Mouse (Mus musculus): Measurements from ENCODE around the gene Gm29609. TPM values are rescaled to one million over a fixed set of nuclear protein-coding genes. Genes with fewer than 3 reads are reported as not detected.

The Gm29609 gene
- 1.6 and 2.1 TPM in 2 replicates for polyA plus RNA-seq (2012; rRNA removed)

DNA sequence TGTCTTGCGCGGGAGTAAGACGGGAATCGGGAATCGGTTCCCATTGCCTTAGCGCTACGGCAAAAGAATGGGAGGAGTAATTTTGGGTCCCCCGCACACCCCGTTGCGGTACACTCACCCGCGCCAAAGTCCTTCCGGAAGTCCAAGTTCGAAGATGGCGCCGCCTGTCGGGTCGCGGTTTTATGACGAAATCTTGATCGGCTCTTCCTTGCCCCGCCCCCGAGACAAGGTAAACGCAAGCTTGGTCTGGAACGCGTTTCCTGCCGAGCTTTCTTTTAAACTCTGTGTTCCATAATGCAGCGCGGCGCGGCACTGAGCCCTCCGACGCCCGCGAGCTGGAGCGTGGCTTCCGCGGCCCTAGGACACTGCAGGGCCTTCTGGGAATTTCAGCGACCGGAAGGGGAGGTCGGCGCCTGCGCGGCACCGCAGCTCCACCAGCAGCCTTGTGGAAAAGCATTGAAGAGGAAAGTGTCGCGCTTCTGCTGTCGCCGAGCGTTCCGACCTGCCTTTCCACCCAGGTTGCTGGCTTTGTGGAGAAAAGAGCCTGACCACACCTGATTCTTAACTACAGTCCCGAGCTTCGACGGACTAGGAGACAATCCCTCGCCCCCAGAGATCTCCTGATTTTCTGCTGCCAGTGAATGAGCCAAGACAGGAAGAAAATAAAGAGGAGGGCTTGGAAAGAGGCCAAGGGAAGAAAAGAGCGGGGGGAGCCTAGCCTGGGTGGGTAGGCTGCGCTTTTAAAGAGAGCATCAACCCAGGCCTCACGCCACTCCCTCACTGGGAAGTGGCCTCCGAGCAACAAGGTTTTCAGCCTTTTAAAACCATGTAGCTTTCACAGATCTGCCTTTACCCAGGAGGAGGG is at the start of gene Gm29609, which contains the start of gene Gtf3c2:
Gene Gm29609, minus strand, starts transcription at position 146 of the 865 bp plus-strand sequence.
Gene Gtf3c2, minus strand, starts transcription at position 379 of the 865 bp plus-strand sequence.
- under 1% methylated on average over 59 of the region's 59 CpGs for WGBS
- H3K4me3 ChIP-seq (ENCODE audit: insufficient read depth, low read depth, low read length), result peak within 1 kb of the TSS; percentile 82
- no peaks in the 10 kb centered on the region for H3K36me3 ChIP-seq (ENCODE audit: control insufficient read depth, insufficient read depth, low read length)
- no peak for TF ChIP-seq CTCF (conservative IDR thresholded peaks at IDR 0.05; ENCODE audit: insufficient read depth, insufficient read length, low read depth, low read length)
- peak; percentile 54 for TF ChIP-seq POLR2A (IDR thresholded peaks at IDR 0.05; ENCODE audit: low read depth, low read length)
- no peaks in the 10 kb centered on the region for H3K27me3 ChIP-seq (replicated peaks; ENCODE audit: control insufficient read depth, insufficient read depth, low read length)
- peaks cover 4% of the 10 kb centered on the region; the same call in 1 of the 2 replicates for H3K4me1 ChIP-seq (ENCODE audit: control insufficient read depth, insufficient read depth, low read length)
- DNase-seq, result peak; percentile 97
- H3K27ac ChIP-seq (ENCODE audit: insufficient read depth, low read depth, low read length), result peak within 1 kb of the TSS; percentile 89

DNA sequence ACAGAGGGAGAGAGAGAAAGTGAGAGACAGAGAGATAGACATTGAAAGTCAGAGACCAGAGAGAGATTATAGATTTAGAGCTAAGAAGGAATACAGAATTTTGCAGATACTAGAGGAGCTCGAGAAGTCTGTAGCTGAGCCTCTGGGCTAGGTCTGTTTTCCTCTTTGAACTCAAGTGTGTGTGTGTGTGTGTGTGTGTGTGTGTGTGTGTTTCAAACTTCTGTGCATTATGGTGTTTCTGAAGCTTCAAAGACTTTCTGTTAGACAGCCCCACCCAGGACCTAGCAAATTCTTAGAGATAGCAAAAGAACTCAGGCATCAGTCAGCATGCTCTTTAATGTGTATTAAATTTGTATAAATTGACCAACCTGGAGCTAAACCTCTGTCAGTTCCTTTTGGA is 46.9 kb upstream of the Gm29609 start:
- Histone ChIP-seq H3K36me3 (ENCODE audit: control insufficient read depth, insufficient read depth, low read length) (no peaks in the 10 kb centered on the region), H3K27me3 (replicated peaks; ENCODE audit: control insufficient read depth, insufficient read depth, low read length) (no peaks in the 10 kb centered on the region), H3K27ac (ENCODE audit: insufficient read depth, low read depth, low read length) (no peak overlapping the region), H3K4me1 (ENCODE audit: control insufficient read depth, insufficient read depth, low read length) (no peaks in the 10 kb centered on the region), H3K4me3 (ENCODE audit: insufficient read depth, low read depth, low read length) (no peak overlapping the region)
- 74% methylated on average over 1 of the region's 1 CpGs for WGBS
- no peak for DNase-seq
- TF ChIP-seq POLR2A (IDR thresholded peaks at IDR 0.05; ENCODE audit: low read depth, low read length), result no peak
- no peak for TF ChIP-seq CTCF (conservative IDR thresholded peaks at IDR 0.05; ENCODE audit: insufficient read depth, insufficient read length, low read depth, low read length)

GRCm38 (mm10) chr5:31222696-31223095 is 43.0 kb upstream of the Gm29609 start:
- Histone ChIP-seq H3K36me3 (ENCODE audit: control insufficient read depth, insufficient read depth, low read length) (no peaks in the 10 kb centered on the region), H3K27me3 (replicated peaks; ENCODE audit: control insufficient read depth, insufficient read depth, low read length) (no peaks in the 10 kb centered on the region), H3K4me3 (ENCODE audit: insufficient read depth, low read depth, low read length) (no peak overlapping the region), H3K27ac (ENCODE audit: insufficient read depth, low read depth, low read length) (no peak overlapping the region), H3K4me1 (ENCODE audit: control insufficient read depth, insufficient read depth, low read length) (no peaks in the 10 kb centered on the region)
- TF ChIP-seq CTCF (conservative IDR thresholded peaks at IDR 0.05; ENCODE audit: insufficient read depth, insufficient read length, low read depth, low read length) (no peak), POLR2A (IDR thresholded peaks at IDR 0.05; ENCODE audit: low read depth, low read length) (no peak)
- DNase-seq, result no peak
- WGBS, result 91% methylated on average over 9 of the region's 9 CpGs

DNA sequence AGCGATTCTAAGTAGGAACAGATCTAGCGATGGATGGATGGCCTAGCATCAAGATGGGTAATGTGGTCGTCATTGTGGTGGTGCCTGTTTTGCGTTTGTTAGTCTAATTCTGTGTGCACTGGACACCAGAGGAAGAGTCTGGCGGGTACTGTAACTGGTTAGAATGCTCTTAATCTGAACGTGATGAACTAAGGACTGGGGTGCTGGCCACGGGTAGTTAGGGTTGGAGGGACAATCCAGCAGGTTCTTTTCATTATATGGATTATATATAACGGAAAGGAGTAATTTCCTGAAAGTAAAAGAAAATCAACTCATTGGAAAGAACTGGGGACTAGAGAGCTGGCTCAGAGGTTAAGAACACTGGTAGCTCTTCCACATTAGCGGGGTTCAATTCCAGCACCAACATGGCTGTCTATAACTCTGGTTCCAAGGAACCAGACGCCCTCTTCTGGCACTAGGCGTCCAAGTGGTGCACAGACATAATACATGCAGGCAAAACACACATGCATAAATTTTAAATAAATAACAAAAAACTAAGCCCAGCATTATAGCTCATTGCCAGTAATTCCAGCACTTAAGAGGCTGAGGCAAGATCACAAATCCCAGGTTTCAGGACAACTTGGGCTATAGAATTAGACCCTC is 41.7 kb upstream of the Gm29609 start:
- TF ChIP-seq POLR2A (IDR thresholded peaks at IDR 0.05; ENCODE audit: low read depth, low read length), result no peak
- peak; percentile 37 for TF ChIP-seq CTCF (conservative IDR thresholded peaks at IDR 0.05; ENCODE audit: insufficient read depth, insufficient read length, low read depth, low read length)
- DNase-seq, result peak; percentile 50
- WGBS, result 16% methylated on average over 11 of the region's 11 CpGs
- no peaks in the 10 kb centered on the region for H3K4me1 ChIP-seq (ENCODE audit: control insufficient read depth, insufficient read depth, low read length)
- H3K27me3 ChIP-seq (replicated peaks; ENCODE audit: control insufficient read depth, insufficient read depth, low read length), result no peaks in the 10 kb centered on the region
- peak overlapping the region; percentile 77 for H3K4me3 ChIP-seq (ENCODE audit: insufficient read depth, low read depth, low read length)
- H3K36me3 ChIP-seq (ENCODE audit: control insufficient read depth, insufficient read depth, low read length), result no peaks in the 10 kb centered on the region
- peak overlapping the region; percentile 63; the same call in 1 of the 2 replicates for H3K27ac ChIP-seq (ENCODE audit: insufficient read depth, low read depth, low read length)

DNA sequence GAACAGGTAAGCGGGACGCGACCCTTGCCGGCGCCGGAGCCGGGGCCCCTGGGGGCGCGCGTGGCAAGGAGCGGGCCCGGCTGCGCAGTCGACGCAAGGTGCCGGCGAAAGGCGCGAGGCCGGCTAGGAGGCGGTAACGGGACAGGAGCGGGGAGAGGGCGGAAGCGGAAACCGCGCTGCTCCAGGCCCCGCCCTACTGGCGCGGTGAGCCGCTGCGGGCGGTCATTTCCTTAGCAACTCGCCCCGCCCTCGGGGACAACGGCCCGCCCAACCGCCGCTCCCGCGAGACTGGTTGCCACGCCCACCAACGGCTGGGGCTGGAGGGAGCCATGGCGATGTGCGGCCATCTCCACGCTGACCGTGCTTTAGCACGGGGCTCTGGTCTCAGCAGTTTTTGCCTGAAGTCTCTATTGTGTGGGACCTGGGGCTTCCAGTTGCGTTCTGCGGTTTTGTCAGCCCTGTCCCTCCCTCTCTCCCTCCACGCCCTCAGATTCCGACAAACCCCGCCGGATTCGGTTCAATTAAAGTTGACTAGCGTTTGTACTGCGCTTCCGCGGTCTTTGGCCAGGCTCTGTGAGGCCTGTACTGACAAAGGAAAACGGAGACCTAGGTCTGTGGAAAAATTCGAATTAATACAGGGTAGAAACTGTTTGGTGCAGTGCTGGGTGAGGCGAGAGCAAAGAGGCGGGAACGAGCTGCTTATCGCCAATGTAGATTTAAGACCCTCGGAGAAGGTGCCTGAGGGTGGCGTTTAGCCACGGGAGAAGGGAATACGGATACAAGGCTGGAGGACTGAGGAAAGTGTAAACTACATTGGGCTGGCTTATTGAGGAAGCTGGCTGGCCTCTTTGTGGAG is 41.0 kb upstream of the Gm29609 start, which contains the start of gene Ppm1g:
Gene Ppm1g, minus strand, starts transcription at position 240 of the 856 bp plus-strand sequence.
- under 1% methylated on average over 70 of the region's 70 CpGs for whole genome bisulfite sequencing
- DNase-seq, result peak; percentile 98

DNA sequence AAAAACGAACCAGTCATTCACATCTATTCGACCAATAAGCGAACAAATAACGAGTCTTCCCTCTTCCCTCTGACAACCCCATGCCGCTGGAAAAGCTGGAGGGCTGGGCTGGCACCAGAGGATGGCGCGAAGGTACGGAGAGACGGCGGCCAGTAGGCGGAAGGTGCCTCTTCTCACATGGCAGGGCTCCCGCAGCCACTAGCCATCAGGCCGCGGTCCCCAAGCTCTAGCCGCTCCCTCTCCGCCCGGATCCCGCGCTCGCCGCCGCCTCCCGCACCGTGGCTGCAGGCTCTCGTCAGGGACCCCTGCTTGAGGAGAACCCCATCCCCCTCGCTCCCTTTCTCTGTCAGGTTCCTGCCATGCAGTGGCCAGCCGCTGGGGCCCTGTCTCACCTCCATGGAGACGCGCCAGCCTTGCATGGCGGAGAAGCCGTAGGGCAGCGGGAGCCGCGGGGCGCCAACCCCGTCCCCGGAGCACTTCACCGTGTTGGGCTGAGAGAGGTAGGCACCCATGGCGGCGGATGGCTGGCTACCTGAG is 40.3 kb upstream of the Gm29609 start:
- TF ChIP-seq CTCF (conservative IDR thresholded peaks at IDR 0.05; ENCODE audit: insufficient read depth, insufficient read length, low read depth, low read length) (no peak), POLR2A (IDR thresholded peaks at IDR 0.05; ENCODE audit: low read depth, low read length) (no peak)
- peak overlapping the region; percentile 93 for H3K4me3 ChIP-seq (ENCODE audit: insufficient read depth, low read depth, low read length)
- peak; percentile 45 for DNase-seq
- H3K4me1 ChIP-seq (ENCODE audit: control insufficient read depth, insufficient read depth, low read length), result no peaks in the 10 kb centered on the region
- H3K27me3 ChIP-seq (replicated peaks; ENCODE audit: control insufficient read depth, insufficient read depth, low read length), result no peaks in the 10 kb centered on the region
- H3K27ac ChIP-seq (ENCODE audit: insufficient read depth, low read depth, low read length), result peak overlapping the region; percentile 52
- no peaks in the 10 kb centered on the region for H3K36me3 ChIP-seq (ENCODE audit: control insufficient read depth, insufficient read depth, low read length)
- under 1% methylated on average over 40 of the region's 40 CpGs for WGBS

More for the DNA sequence above, 41.0 kb upstream of the Gm29609 start, which contains the start of gene Ppm1g:
- Histone ChIP-seq H3K27ac (ENCODE audit: insufficient read depth, low read depth, low read length) (peak within 1 kb of the TSS; percentile 63), H3K36me3 (ENCODE audit: control insufficient read depth, insufficient read depth, low read length) (no peaks in the 10 kb centered on the region), H3K27me3 (replicated peaks; ENCODE audit: control insufficient read depth, insufficient read depth, low read length) (no peaks in the 10 kb centered on the region), H3K4me3 (ENCODE audit: insufficient read depth, low read depth, low read length) (peak within 1 kb of the TSS; percentile 93), H3K4me1 (ENCODE audit: control insufficient read depth, insufficient read depth, low read length) (no peaks in the 10 kb centered on the region)
- TF ChIP-seq CTCF (conservative IDR thresholded peaks at IDR 0.05; ENCODE audit: insufficient read depth, insufficient read length, low read depth, low read length) (no peak), POLR2A (IDR thresholded peaks at IDR 0.05; ENCODE audit: low read depth, low read length) (peak; percentile 95)

Measured in kidney, adult 2 months (tissue).